Mouse (Mus musculus) embryonic facial prominence, embryonic 15.5 days (tissue): ENCODE data around the gene Hamp2. TPM values are rescaled to one million over a fixed set of nuclear protein-coding genes. Genes with fewer than 3 reads are reported as not detected.
A peak's percentile ranks its signal among the peaks of the same experiment; 100 is the strongest.

Experiments
- ATAC-seq: fragments of 200-750 bp; cut with Nextera tagmentation; 2 replicates; pipeline ENCODE4 v1.8.0; 2017; ENCODE audit warnings: low read depth, moderate TSS enrichment; ENCODE audit not compliant: insufficient number of reproducible peaks, low FRiP score, low TSS enrichment
- H3K27ac ChIP-seq: fragments of 300-500 bp; sonication (generic); replicated peaks from 2 replicates; pipeline ENCODE4 v1.5.1; 2015; ENCODE audit warnings: mild to moderate bottlenecking, inconsistent platforms
- H3K27me3 ChIP-seq: fragments of 300-500 bp; sonication (generic); 2 replicates; pipeline ENCODE4 v1.6.1; 2015; ENCODE audit warnings: inconsistent platforms
- H3K36me3 ChIP-seq: fragments of 300-500 bp; sonication (generic); 2 replicates; pipeline ENCODE4 v1.6.1; 2015; ENCODE audit warnings: mild to moderate bottlenecking, inconsistent platforms
- H3K4me1 ChIP-seq: fragments of 300-500 bp; sonication (generic); 2 replicates; pipeline ENCODE4 v1.6.1; 2015; ENCODE audit warnings: inconsistent platforms
- H3K4me2 ChIP-seq: fragments of 300-500 bp; sonication (generic); replicated peaks from 2 replicates; pipeline ENCODE4 v1.6.1; 2015; ENCODE audit warnings: mild to moderate bottlenecking, inconsistent platforms
- H3K4me3 ChIP-seq: fragments of 300-500 bp; sonication (generic); replicated peaks from 2 replicates; pipeline ENCODE4 v1.5.1; 2015; ENCODE audit warnings: mild to moderate bottlenecking, inconsistent platforms
- H3K9ac ChIP-seq: fragments of 300-500 bp; sonication (generic); 2 replicates; pipeline ENCODE4 v1.6.1; 2015; ENCODE audit warnings: inconsistent platforms
- H3K9me3 ChIP-seq: fragments of 300-500 bp; sonication (generic); replicated peaks from 2 replicates; pipeline ENCODE4 v1.6.1; 2016; ENCODE audit warnings: inconsistent platforms
- WGBS: fragments of 180-500 bp; shearing (Covaris S2); methylation state at CpG from one replicate; pipeline ENCODE4 v1.1.7; 2015; 5-methylcytosine and 5-hydroxymethylcytosine counted together
- polyA plus RNA-seq: library from polyadenylated mRNA; unstranded; fragments of >200 nt; fragmentation: Nextera tagmentation; extraction: Ambion mirVana; gene quantifications from 2 replicates; pipeline ENCODE4 v1.2.1, GENCODE M21; 2015

The Hamp2 gene
- polyA plus RNA-seq, 1 experiment from 2014 or later, result not detected

GRCm38 (mm10) chr7:30890681-30891080 lies 33.8 kb downstream of the Hamp2 start:
- Histone ChIP-seq H3K4me3 (no peak overlapping the region), H3K27me3 (no peaks in the 10 kb centered on the region), H3K9ac (no peak overlapping the region), H3K36me3 (no peaks in the 10 kb centered on the region), H3K4me2 (no peak overlapping the region), H3K27ac (no peak overlapping the region), H3K9me3 (no peaks in the 10 kb centered on the region), H3K4me1 (0 out of 2 replicates have a peak, but pooled peaks cover 5% of the 10 kb centered on the region)
- 71% methylated on average over 2 of the region's 2 CpGs for WGBS
- ATAC-seq, result no peak

DNA sequence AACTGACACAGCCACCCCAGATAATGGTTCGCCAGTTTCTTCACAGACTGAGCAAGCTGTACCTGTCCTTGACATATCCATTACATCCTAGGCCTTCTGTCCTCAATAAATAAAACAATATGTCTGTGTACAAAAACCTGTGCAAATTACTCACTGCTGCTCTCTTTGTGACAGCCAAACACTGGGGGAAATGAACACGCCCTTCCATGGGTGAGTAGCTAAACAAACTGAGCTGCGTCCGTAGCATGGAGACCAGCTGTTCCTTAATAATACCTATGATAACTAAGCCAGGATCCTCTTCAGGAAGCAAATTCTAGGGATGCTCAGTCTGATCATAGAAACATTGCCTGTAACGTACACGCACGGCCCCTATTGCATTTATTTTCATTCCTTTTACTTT lies 35.7 kb downstream of the Hamp2 start:
- WGBS, result 80% methylated on average over 7 of the region's 7 CpGs
- Histone ChIP-seq H3K36me3 (no peaks in the 10 kb centered on the region), H3K9ac (no peak overlapping the region), H3K27ac (no peak overlapping the region), H3K4me3 (no peak overlapping the region), H3K9me3 (no peaks in the 10 kb centered on the region), H3K4me2 (no peak overlapping the region), H3K4me1 (0 out of 2 replicates have a peak, but pooled peaks cover 5% of the 10 kb centered on the region), H3K27me3 (no peaks in the 10 kb centered on the region)
- ATAC-seq, result no peak

GRCm38 (mm10) chr7:30887568-30888188 lies 36.8 kb downstream of the Hamp2 start:
- Histone ChIP-seq H3K4me2 (no peak overlapping the region), H3K27me3 (no peaks in the 10 kb centered on the region), H3K27ac (no peak overlapping the region), H3K36me3 (no peaks in the 10 kb centered on the region), H3K9ac (no peak overlapping the region), H3K4me1 (0 out of 2 replicates have a peak, but pooled peaks cover 5% of the 10 kb centered on the region), H3K9me3 (no peaks in the 10 kb centered on the region), H3K4me3 (no peak overlapping the region)
- WGBS, result 71% methylated on average over 14 of the region's 14 CpGs
- no peak for ATAC-seq

- no peak for ATAC-seq
- Histone ChIP-seq H3K4me3 (no peak overlapping the region), H3K9me3 (no peaks in the 10 kb centered on the region), H3K9ac (no peak overlapping the region), H3K27me3 (no peaks in the 10 kb centered on the region), H3K4me2 (no peak overlapping the region), H3K36me3 (no peaks in the 10 kb centered on the region), H3K4me1 (no peaks in the 10 kb centered on the region), H3K27ac (no peak overlapping the region)
- 69% methylated on average over 4 of the region's 4 CpGs for WGBS
These were observed 37.6 kb downstream of the Hamp2 start for GRCm38 (mm10) chr7:30886852-30887251.

- Histone ChIP-seq H3K9ac (no peak overlapping the region), H3K4me1 (no peaks in the 10 kb centered on the region), H3K9me3 (no peaks in the 10 kb centered on the region), H3K27me3 (no peaks in the 10 kb centered on the region), H3K36me3 (no peaks in the 10 kb centered on the region), H3K4me3 (no peak overlapping the region), H3K27ac (no peak overlapping the region), H3K4me2 (no peak overlapping the region)
- no peak for ATAC-seq
These were observed 40.4 kb downstream of the Hamp2 start for GRCm38 (mm10) chr7:30884047-30884446.

GRCm38 (mm10) chr7:30881367-30881766 lies 43.1 kb downstream of the Hamp2 start:
- H3K9me3 ChIP-seq, result no peaks in the 10 kb centered on the region
- no peaks in the 10 kb centered on the region for H3K36me3 ChIP-seq
- no peak overlapping the region for H3K27ac ChIP-seq
- H3K4me1 ChIP-seq, result no peaks in the 10 kb centered on the region
- no peak for ATAC-seq
- no peak overlapping the region for H3K4me2 ChIP-seq
- H3K9ac ChIP-seq, result no peak overlapping the region
- no peaks in the 10 kb centered on the region for H3K27me3 ChIP-seq
- no peak overlapping the region for H3K4me3 ChIP-seq
- WGBS, result 75% methylated on average over 3 of the region's 3 CpGs

DNA sequence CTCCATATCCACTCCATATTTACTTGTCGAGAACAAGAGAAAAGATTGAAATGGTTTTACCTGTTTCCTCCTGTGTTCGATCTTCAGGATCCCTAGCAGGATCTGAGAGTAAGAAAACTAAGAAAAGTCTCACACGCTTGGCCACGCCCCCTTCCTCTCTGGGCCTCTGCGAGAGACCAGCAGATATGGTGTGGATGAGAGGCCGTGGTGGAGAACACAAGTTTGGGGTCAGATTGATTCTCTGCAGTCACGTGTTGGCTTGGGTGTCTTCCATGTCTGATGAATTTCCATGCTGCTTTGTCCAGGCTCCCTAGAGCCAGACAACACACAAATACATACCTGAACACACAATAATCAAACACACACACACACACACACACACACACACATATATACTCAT lies 44.3 kb downstream of the Hamp2 start, which contains the start of gene Cd22:
Gene Cd22, minus strand, starts transcription at position 167 of the 400 bp plus-strand sequence.
- Histone ChIP-seq H3K27me3 (no peaks in the 10 kb centered on the region), H3K4me1 (no peaks in the 10 kb centered on the region), H3K4me3 (no peak within 1 kb of the TSS), H3K36me3 (no peaks in the 10 kb centered on the region), H3K4me2 (no peak within 1 kb of the TSS), H3K27ac (no peak within 1 kb of the TSS), H3K9ac (no peak within 1 kb of the TSS), H3K9me3 (no peaks in the 10 kb centered on the region)
- no peak for ATAC-seq
- WGBS, result 60% methylated on average over 7 of the region's 7 CpGs

GRCm38 (mm10) chr7:30878950-30879349 lies 45.5 kb downstream of the Hamp2 start:
- 77% methylated on average over 6 of the region's 6 CpGs for WGBS
- no peak for ATAC-seq

GRCm38 (mm10) chr7:30873083-30873482 lies 51.4 kb downstream of the Hamp2 start:
- H3K27me3 ChIP-seq, result peaks cover 5% of the 10 kb centered on the region; the same call in 1 of the 2 replicates
- H3K27ac ChIP-seq, result no peak overlapping the region
- no peaks in the 10 kb centered on the region; the same call in 1 of the 2 replicates for H3K4me1 ChIP-seq
- peak overlapping the region; percentile 33 for H3K4me2 ChIP-seq
- H3K4me3 ChIP-seq, result peak overlapping the region; percentile 13; the same call in 1 of the 2 replicates
- no peak overlapping the region for H3K9ac ChIP-seq
- WGBS, result 20% methylated on average over 15 of the region's 15 CpGs
- no peaks in the 10 kb centered on the region for H3K9me3 ChIP-seq
- no peaks in the 10 kb centered on the region for H3K36me3 ChIP-seq
- ATAC-seq, result no peak

More at GRCm38 (mm10) chr7:30878950-30879349, 45.5 kb downstream of the Hamp2 start:
- no peaks in the 10 kb centered on the region for H3K36me3 ChIP-seq
- no peaks in the 10 kb centered on the region; the same call in 1 of the 2 replicates for H3K27me3 ChIP-seq
- no peaks in the 10 kb centered on the region for H3K4me1 ChIP-seq
- no peak overlapping the region for H3K4me3 ChIP-seq
- no peak overlapping the region for H3K4me2 ChIP-seq
- no peak overlapping the region for H3K9ac ChIP-seq
- no peak overlapping the region for H3K27ac ChIP-seq
- H3K9me3 ChIP-seq, result no peaks in the 10 kb centered on the region

Other genes starting within 250 kb of the Hamp2 start
- 0.41 and 0.64 TPM in 2 replicates for gene 2200002J24Rik, start 225.8 kb downstream of the Hamp2 start, polyA plus RNA-seq
- 0.29 and 0.63 TPM in 2 replicates for gene Atp4a, start 212.5 kb downstream of the Hamp2 start, polyA plus RNA-seq
- gene Tmem147, start 195.1 kb downstream of the Hamp2 start, polyA plus RNA-seq, result 191 and 200 TPM in 2 replicates
- gene Gapdhs, start 181.0 kb downstream of the Hamp2 start, polyA plus RNA-seq, result 0.48 and 1.0 TPM in 2 replicates
- gene Sbsn, start 173.2 kb downstream of the Hamp2 start, polyA plus RNA-seq, result 163 and 182 TPM in 2 replicates
- 491 and 576 TPM in 2 replicates for gene Dmkn, start 160.9 kb downstream of the Hamp2 start, polyA plus RNA-seq
- gene Krtdap, start 136.8 kb downstream of the Hamp2 start, polyA plus RNA-seq, result 1,669 and 1,901 TPM in 2 replicates
- 0.14 TPM in 1 of 2 replicates, not detected in the other for gene Ffar2, start 100.9 kb downstream of the Hamp2 start, polyA plus RNA-seq
- gene Ffar3, start 68.5 kb downstream of the Hamp2 start, polyA plus RNA-seq, result not detected in 2 replicates
- not detected in 2 replicates for gene Ffar1, start 63.1 kb downstream of the Hamp2 start, polyA plus RNA-seq
- 0.11 and 0.20 TPM in 2 replicates for gene Cd22, start 44.3 kb downstream of the Hamp2 start, polyA plus RNA-seq
- gene Mag, start 9.8 kb downstream of the Hamp2 start, polyA plus RNA-seq, result 1.00 and 1.4 TPM in 2 replicates
- gene Hamp, start 19.4 kb upstream of the Hamp2 start, polyA plus RNA-seq, result not detected in 2 replicates
- gene Usf2, start 32.1 kb upstream of the Hamp2 start, polyA plus RNA-seq, result 23.3 and 25.0 TPM in 2 replicates
- gene Lsr, start 48.8 kb upstream of the Hamp2 start, polyA plus RNA-seq, result 40.8 and 47.2 TPM in 2 replicates
- gene Fam187b, start 49.1 kb upstream of the Hamp2 start, polyA plus RNA-seq, result 3.3 and 4.8 TPM in 2 replicates
- 43.8 and 46.2 TPM in 2 replicates for gene Fxyd5, start 117.8 kb upstream of the Hamp2 start, polyA plus RNA-seq
- 10.6 and 12.3 TPM in 2 replicates for gene Fxyd7, start 126.8 kb upstream of the Hamp2 start, polyA plus RNA-seq
- 115 and 119 TPM in 2 replicates for gene Fxyd1, start 132.5 kb upstream of the Hamp2 start, polyA plus RNA-seq
- 1.7 and 2.1 TPM in 2 replicates for gene Lgi4, start 134.7 kb upstream of the Hamp2 start, polyA plus RNA-seq
- 108 and 127 TPM in 2 replicates for gene Fxyd3, start 152.0 kb upstream of the Hamp2 start, polyA plus RNA-seq
- gene Hpn, start 190.6 kb upstream of the Hamp2 start, polyA plus RNA-seq, result 5.4 and 5.7 TPM in 2 replicates
- 7.1 and 7.8 TPM in 2 replicates for gene Scn1b, start 202.3 kb upstream of the Hamp2 start, polyA plus RNA-seq
- 72.5 and 75.2 TPM in 2 replicates for gene Gramd1a, start 231.2 kb upstream of the Hamp2 start, polyA plus RNA-seq